Mouse (Mus musculus) liver, adult 2 months (tissue): Measurements from ENCODE around the gene Patj. TPM values are rescaled to one million over a fixed set of nuclear protein-coding genes. Genes with fewer than 3 reads are reported as not detected.

ENCODE experiments used
- DNase-seq: peaks from one replicate; pipeline ENCODE4 v3.0.0-alpha.2; 2011; ENCODE audit warnings: low read depth, low spot score; ENCODE audit errors: extremely low read depth
- H3K27ac ChIP-seq: fragments of 200-500 bp; replicated peaks from 2 replicates; pipeline ENCODE4 v1.5.1; 2012; ENCODE audit warnings: low read depth, mild to moderate bottlenecking, control low read depth, inconsistent platforms, low read length; ENCODE audit not compliant: insufficient read depth
- H3K27me3 ChIP-seq: fragments of 200-500 bp; 2 replicates; pipeline ENCODE4 v1.6.1; 2012; ENCODE audit warnings: mild to moderate bottlenecking, moderate library complexity, low read length, inconsistent platforms; ENCODE audit not compliant: control insufficient read depth, insufficient read depth
- H3K36me3 ChIP-seq: fragments of 200-500 bp; 2 replicates; pipeline ENCODE4 v1.6.1; 2012; ENCODE audit warnings: low read length, inconsistent platforms; ENCODE audit not compliant: control insufficient read depth, insufficient read depth
- H3K4me1 ChIP-seq: fragments of 200-500 bp; 2 replicates; pipeline ENCODE4 v1.6.1; 2011; ENCODE audit warnings: low read length; ENCODE audit not compliant: control insufficient read depth, insufficient read depth
- H3K4me3 ChIP-seq: fragments of 200-500 bp; 2 replicates; pipeline ENCODE4 v1.5.1; 2011; ENCODE audit warnings: low read depth, mild to moderate bottlenecking, control low read depth, low read length, moderate library complexity; ENCODE audit not compliant: insufficient read depth
- H3K79me2 ChIP-seq: fragments of 200-500 bp; 2 replicates; pipeline ENCODE4 v1.6.1; 2012; ENCODE audit warnings: inconsistent platforms, mild to moderate bottlenecking, low read length, moderate library complexity; ENCODE audit not compliant: control insufficient read depth, insufficient read depth
- H3K9ac ChIP-seq: fragments of 200-500 bp; 2 replicates; pipeline ENCODE4 v1.6.1; 2012; ENCODE audit warnings: low read depth, mild to moderate bottlenecking, control low read depth, inconsistent platforms, low read length
- CTCF ChIP-seq: fragments of 200-500 bp; IDR thresholded peaks from 2 replicates; pipeline ENCODE4 v1.5.1; 2011; ENCODE audit warnings: low read depth, low read length, control low read depth
- POLR2A ChIP-seq: fragments of 200-500 bp; IDR thresholded peaks from 2 replicates; pipeline ENCODE4 v1.6.1; 2011; ENCODE audit warnings: low read length, control low read depth; ENCODE audit not compliant: insufficient read depth; ENCODE audit errors: extremely low read depth
- WGBS: fragments of 180-500 bp; shearing (Covaris S2); methylation state at CpG from one replicate; pipeline ENCODE4 v1.1.7; 2018; 5-methylcytosine and 5-hydroxymethylcytosine counted together
- polyA plus RNA-seq: library from polyadenylated mRNA; depleted of rRNA; stranded (reverse); fragments of >200 nt; gene quantifications from 2 replicates; pipeline ENCODE4 v1.2.3, GENCODE M21; 2012
- total RNA-seq: library from RNA; depleted of rRNA; stranded (reverse); fragments of >200 nt; gene quantifications from 2 replicates; pipeline ENCODE4 v1.2.3, GENCODE M21; 2014

Gene Patj
- total and polyA plus RNA-seq, 2 experiments = 2.4 to 8.9 TPM

- Histone ChIP-seq H3K4me3 (no peak overlapping the region), H3K79me2 (no peaks in the 10 kb centered on the region), H3K27ac (no peak overlapping the region), H3K27me3 (no peaks in the 10 kb centered on the region), H3K36me3 (no peaks in the 10 kb centered on the region), H3K4me1 (no peaks in the 10 kb centered on the region), H3K9ac (no peak overlapping the region)
- 91% methylated on average over 9 of the region's 9 CpGs for WGBS
- no peak for TF ChIP-seq POLR2A
- TF ChIP-seq CTCF = no peak
- no peak for DNase-seq
Observed at GRCm38 (mm10) chr4:98560196-98560830, 164.7 kb downstream of the Patj start.

GRCm38 (mm10) chr4:98563082-98563481 is 167.5 kb downstream of the Patj start:
- H3K27ac ChIP-seq = no peak overlapping the region
- TF ChIP-seq POLR2A (no peak), CTCF (no peak)
- H3K27me3 ChIP-seq = no peaks in the 10 kb centered on the region
- peaks cover 4% of the 10 kb centered on the region for H3K4me1 ChIP-seq
- H3K4me3 ChIP-seq = no peak overlapping the region
- WGBS = 82% methylated on average over 5 of the region's 5 CpGs
- no peak overlapping the region for H3K9ac ChIP-seq
- H3K36me3 ChIP-seq = no peaks in the 10 kb centered on the region
- H3K79me2 ChIP-seq = no peaks in the 10 kb centered on the region
- DNase-seq = no peak

- Histone ChIP-seq H3K79me2 (no peaks in the 10 kb centered on the region), H3K4me1 (peaks cover 4% of the 10 kb centered on the region), H3K9ac (no peak overlapping the region), H3K36me3 (no peaks in the 10 kb centered on the region), H3K27me3 (no peaks in the 10 kb centered on the region), H3K4me3 (no peak overlapping the region), H3K27ac (no peak overlapping the region)
- no peak for TF ChIP-seq POLR2A
- no peak for TF ChIP-seq CTCF
- DNase-seq = no peak
- 61% methylated on average over 10 of the region's 10 CpGs for WGBS
Observed at GRCm38 (mm10) chr4:98563506-98564195, 168.1 kb downstream of the Patj start.

GRCm38 (mm10) chr4:98564196-98564865 is 168.7 kb downstream of the Patj start:
- TF ChIP-seq CTCF = no peak
- no peak for TF ChIP-seq POLR2A
- Histone ChIP-seq H3K79me2 (no peaks in the 10 kb centered on the region), H3K27ac (no peak overlapping the region), H3K4me3 (no peak overlapping the region), H3K36me3 (no peaks in the 10 kb centered on the region), H3K4me1 (peaks cover 4% of the 10 kb centered on the region), H3K9ac (no peak overlapping the region), H3K27me3 (no peaks in the 10 kb centered on the region)
- 82% methylated on average over 6 of the region's 6 CpGs for WGBS
- DNase-seq = no peak

- peak; percentile 77 for DNase-seq
- Histone ChIP-seq H3K27me3 (no peaks in the 10 kb centered on the region), H3K4me3 (no peak overlapping the region), H3K9ac (no peak overlapping the region), H3K36me3 (no peaks in the 10 kb centered on the region), H3K4me1 (peaks cover 4% of the 10 kb centered on the region), H3K79me2 (no peaks in the 10 kb centered on the region), H3K27ac (no peak overlapping the region)
- TF ChIP-seq POLR2A (no peak), CTCF (no peak)
- 43% methylated on average over 6 of the region's 6 CpGs for WGBS
Observed at GRCm38 (mm10) chr4:98566741-98567140, 171.2 kb downstream of the Patj start.

GRCm38 (mm10) chr4:98567457-98567856 is 171.9 kb downstream of the Patj start:
- Histone ChIP-seq H3K9ac (no peak overlapping the region), H3K4me3 (no peak overlapping the region), H3K79me2 (no peaks in the 10 kb centered on the region), H3K27me3 (no peaks in the 10 kb centered on the region), H3K27ac (no peak overlapping the region), H3K36me3 (no peaks in the 10 kb centered on the region; the same call in 1 of the 2 replicates), H3K4me1 (peaks cover 4% of the 10 kb centered on the region)
- TF ChIP-seq POLR2A = no peak
- TF ChIP-seq CTCF = no peak
- WGBS = 38% methylated on average over 9 of the region's 9 CpGs
- peak; percentile 81 for DNase-seq
